Mouse (Mus musculus) spleen, adult 2 months (tissue): Measurements from ENCODE around the gene Tgfbi.

Experiments used
- CTCF ChIP-seq: fragments of 200-500 bp; IDR thresholded peaks from 2 replicates; pipeline ENCODE4 v1.5.1; 2011; ENCODE audit warnings: mild to moderate bottlenecking, inconsistent platforms; ENCODE audit not compliant: insufficient read depth, insufficient read length, insufficient replicate concordance; ENCODE audit errors: extremely low read depth
- POLR2A ChIP-seq: fragments of 200-500 bp; IDR thresholded peaks from 2 replicates; pipeline ENCODE4 v1.6.1; 2011; ENCODE audit warnings: low read depth, low read length, inconsistent platforms

DNA sequence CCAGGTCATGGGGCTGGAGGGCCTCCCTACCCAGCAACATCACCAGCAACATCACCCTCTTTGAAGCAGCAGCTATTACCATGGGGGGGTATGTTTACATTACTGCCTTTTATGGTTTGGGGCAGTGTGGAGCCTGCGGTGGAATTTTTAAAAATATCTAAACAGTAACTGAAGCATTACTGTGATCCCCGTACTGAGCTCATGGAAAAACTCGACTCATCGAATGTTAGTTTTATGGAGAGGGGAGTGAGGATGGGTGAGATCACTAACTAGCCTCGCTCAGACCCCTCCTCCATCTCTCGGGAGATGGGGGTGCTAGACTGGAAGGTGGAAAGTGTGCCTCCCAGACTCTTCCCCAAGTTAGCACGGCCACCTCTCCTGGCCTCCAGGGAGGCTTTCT is 2.1 kb upstream of the Tgfbi start:
- TF ChIP-seq POLR2A (no peak), CTCF (no peak)
